Mouse (Mus musculus): ENCODE results near the gene P4ha2. TPM values are rescaled to one million over a fixed set of nuclear protein-coding genes. Genes with fewer than 3 reads are reported as not detected.

The P4ha2 gene
- total RNA-seq (2023) = 1 to 10 TPM in 1 of 2 experiments, under 1 TPM in 1; 0.42 to 1.5 TPM

GRCm38 (mm10) chr11:54100045-54100691 lies at the start of gene P4ha2:
P4ha2 (plus strand) TSS chr11:54100095.

DNA sequence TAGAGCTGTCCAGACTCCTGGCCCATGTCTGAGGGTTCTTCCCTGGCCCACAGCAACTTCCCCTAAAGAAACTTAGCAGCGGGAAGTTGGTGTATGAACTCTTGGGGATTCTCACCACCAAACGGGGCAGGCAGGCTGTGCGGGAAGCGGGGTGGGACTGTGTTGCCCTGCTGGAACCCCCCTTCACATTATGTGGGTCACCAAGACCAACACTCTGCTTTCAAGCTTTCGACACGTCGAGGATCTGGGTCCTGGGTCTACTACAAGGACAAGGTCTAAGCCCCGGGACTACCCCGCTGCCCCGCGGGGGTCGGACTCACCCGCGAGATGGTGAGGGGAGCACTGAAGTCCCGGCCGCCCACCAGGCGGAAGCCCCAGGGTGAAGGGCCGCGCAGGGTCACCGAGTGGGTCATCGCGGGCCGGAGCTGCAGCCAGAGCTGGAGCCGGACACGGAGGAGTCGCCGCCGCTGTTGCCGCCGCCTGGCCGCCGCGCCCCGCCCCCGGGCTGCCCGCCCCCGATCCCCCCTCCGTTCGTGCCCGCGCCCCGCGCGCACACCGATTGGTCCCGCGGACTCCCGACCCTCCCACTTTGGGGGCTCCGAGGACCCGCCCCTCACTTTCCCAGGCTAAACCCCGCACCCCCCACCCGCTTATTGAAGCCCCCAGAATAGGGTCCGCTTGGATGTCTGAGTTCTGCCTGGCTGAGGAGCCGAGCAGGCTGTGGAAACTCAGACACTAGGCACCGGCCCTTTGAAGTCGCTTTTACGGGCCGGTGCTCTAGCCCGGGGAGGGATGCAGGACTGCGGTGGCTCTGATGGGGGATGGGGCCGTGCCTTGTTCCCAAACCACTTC lies 31.1 kb upstream of the P4ha2 start, which contains the start of gene Pdlim4:
TSS of gene Pdlim4 (minus strand) at position 495 of the 852 bp plus-strand sequence.

Other genes starting within 250 kb of the P4ha2 start
- 1 to 10 TPM; 4.2 to 4.7 TPM for gene Gm12216, start 240.8 kb upstream of the P4ha2 start, total RNA-seq (2023)
- 10 to 100 TPM; 12.1 to 20.2 TPM for gene Slc22a5, start 208.4 kb upstream of the P4ha2 start, total RNA-seq (2023)
- 1 to 10 TPM; 4.8 to 7.8 TPM for gene Slc22a21, start 119.8 kb upstream of the P4ha2 start, total RNA-seq (2023)
- gene Slc22a4, start 72.0 kb upstream of the P4ha2 start, total RNA-seq (2023) = 10 to 100 TPM; 13.7 to 16.7 TPM
- gene Pdlim4, start 31.1 kb upstream of the P4ha2 start, total RNA-seq (2023) = 10 to 100 TPM; 19.3 to 20.8 TPM
- gene Csf2, start 149.6 kb downstream of the P4ha2 start, total RNA-seq (2023) = not detected
- not detected for gene Il3, start 167.2 kb downstream of the P4ha2 start, total RNA-seq (2023)
- gene Acsl6, start 203.7 kb downstream of the P4ha2 start, total RNA-seq (2023) = not detected

All from monocyte, adult 59 days (primary cell).